Mouse (Mus musculus) limb, embryonic 15.5 days (tissue): ENCODE results near the gene Rai14. TPM values are rescaled to one million over a fixed set of nuclear protein-coding genes. Genes with fewer than 3 reads are reported as not detected.

Source experiments
- ATAC-seq: fragments of 200-750 bp; cut with Nextera tagmentation; 2 replicates; pipeline ENCODE4 v1.8.0; 2017; ENCODE audit warnings: low read depth, moderate TSS enrichment; ENCODE audit not compliant: insufficient number of reproducible peaks, low FRiP score, low TSS enrichment
- H3K27ac ChIP-seq: fragments of 300-500 bp; sonication (generic); 2 replicates; pipeline ENCODE4 v1.5.1; 2015; ENCODE audit warnings: moderate library complexity, mild to moderate bottlenecking, inconsistent platforms
- H3K27me3 ChIP-seq: fragments of 300-500 bp; sonication (generic); 2 replicates; pipeline ENCODE4 v1.6.1; 2015; ENCODE audit warnings: inconsistent platforms
- H3K36me3 ChIP-seq: fragments of 300-500 bp; sonication (generic); 2 replicates; pipeline ENCODE4 v1.6.1; 2015; ENCODE audit warnings: inconsistent platforms
- H3K4me1 ChIP-seq: fragments of 300-500 bp; sonication (generic); 2 replicates; pipeline ENCODE4 v1.6.1; 2015; ENCODE audit warnings: inconsistent platforms
- H3K4me2 ChIP-seq: fragments of 300-500 bp; sonication (generic); 2 replicates; pipeline ENCODE4 v1.6.1; 2015; ENCODE audit warnings: mild to moderate bottlenecking, inconsistent platforms
- H3K4me3 ChIP-seq: fragments of 300-500 bp; sonication (generic); 2 replicates; pipeline ENCODE4 v1.5.1; 2015; ENCODE audit warnings: mild to moderate bottlenecking, inconsistent platforms
- H3K9ac ChIP-seq: fragments of 300-500 bp; sonication (generic); 2 replicates; pipeline ENCODE4 v1.6.1; 2015; ENCODE audit warnings: inconsistent platforms
- H3K9me3 ChIP-seq: fragments of 300-500 bp; sonication (generic); 2 replicates; pipeline ENCODE4 v1.6.1; 2016; ENCODE audit warnings: inconsistent platforms
- WGBS: fragments of 180-500 bp; shearing (Covaris S2); methylation state at CpG from one replicate; pipeline ENCODE4 v1.1.7; 2015; 5-methylcytosine and 5-hydroxymethylcytosine counted together
- polyA plus RNA-seq: library from polyadenylated mRNA; unstranded; fragments of >200 nt; fragmentation: Nextera tagmentation; extraction: Ambion mirVana; gene quantifications from 2 replicates; pipeline ENCODE4 v1.2.1, GENCODE M21; 2015

The Rai14 gene
- polyA plus RNA-seq, 1 experiment from 2014 or later: 56.9 TPM

- Histone ChIP-seq H3K4me3 (no peak overlapping the region), H3K9ac (no peak overlapping the region), H3K4me1 (peaks cover 12% of the 10 kb centered on the region), H3K27ac (peak overlapping the region; percentile 72), H3K36me3 (no peaks in the 10 kb centered on the region), H3K4me2 (no peak overlapping the region), H3K9me3 (no peaks in the 10 kb centered on the region), H3K27me3 (no peaks in the 10 kb centered on the region)
- ATAC-seq: no peak
- WGBS: 16% methylated on average over 1 of the region's 1 CpGs
Measured at GRCm38 (mm10) chr15:10739279-10739678, 24.9 kb upstream of the Rai14 start.

GRCm38 (mm10) chr15:10738354-10739142 is 24.1 kb upstream of the Rai14 start:
- Histone ChIP-seq H3K4me1 (peaks cover 12% of the 10 kb centered on the region), H3K27ac (peak overlapping the region; percentile 72), H3K9ac (no peak overlapping the region), H3K27me3 (no peaks in the 10 kb centered on the region), H3K9me3 (no peaks in the 10 kb centered on the region), H3K4me2 (no peak overlapping the region), H3K36me3 (no peaks in the 10 kb centered on the region), H3K4me3 (no peak overlapping the region)
- 72% methylated on average over 6 of the region's 6 CpGs for WGBS
- ATAC-seq: no peak

- no peaks in the 10 kb centered on the region for H3K27me3 ChIP-seq
- peaks cover 12% of the 10 kb centered on the region for H3K4me1 ChIP-seq
- no peaks in the 10 kb centered on the region for H3K36me3 ChIP-seq
- no peak overlapping the region for H3K9ac ChIP-seq
- no peak overlapping the region for H3K4me2 ChIP-seq
- H3K9me3 ChIP-seq: no peaks in the 10 kb centered on the region
- H3K4me3 ChIP-seq: no peak overlapping the region
- H3K27ac ChIP-seq: 0 out of 2 replicates have a peak overlapping the region, but pooled peaks have one; percentile 9
- WGBS: 45% methylated on average over 4 of the region's 4 CpGs
- ATAC-seq: no peak
Measured at GRCm38 (mm10) chr15:10735948-10736347, 21.5 kb upstream of the Rai14 start.

GRCm38 (mm10) chr15:10735216-10735615 is 20.8 kb upstream of the Rai14 start:
- no peak overlapping the region for H3K4me3 ChIP-seq

GRCm38 (mm10) chr15:10731398-10731797 is 17.0 kb upstream of the Rai14 start:
- no peak for ATAC-seq
- Histone ChIP-seq H3K9me3 (no peaks in the 10 kb centered on the region), H3K4me2 (no peak overlapping the region), H3K36me3 (no peaks in the 10 kb centered on the region), H3K27ac (no peak overlapping the region), H3K9ac (no peak overlapping the region), H3K4me3 (no peak overlapping the region), H3K4me1 (peaks cover 3% of the 10 kb centered on the region; the same call in 1 of the 2 replicates), H3K27me3 (no peaks in the 10 kb centered on the region)
- WGBS: 75% methylated on average over 3 of the region's 3 CpGs

More at GRCm38 (mm10) chr15:10735216-10735615, 20.8 kb upstream of the Rai14 start:
- peaks cover 12% of the 10 kb centered on the region for H3K4me1 ChIP-seq
- WGBS: 80% methylated on average over 8 of the region's 8 CpGs
- ATAC-seq: no peak
- no peak overlapping the region for H3K4me2 ChIP-seq
- no peaks in the 10 kb centered on the region for H3K9me3 ChIP-seq
- no peaks in the 10 kb centered on the region for H3K36me3 ChIP-seq
- H3K9ac ChIP-seq: no peak overlapping the region
- H3K27ac ChIP-seq: 0 out of 2 replicates have a peak overlapping the region, but pooled peaks have one; percentile 57
- H3K27me3 ChIP-seq: no peaks in the 10 kb centered on the region

- peaks cover 17% of the 10 kb centered on the region for H3K4me1 ChIP-seq
- H3K36me3 ChIP-seq: no peaks in the 10 kb centered on the region
- no peak overlapping the region for H3K4me3 ChIP-seq
- ATAC-seq: no peak
- no peaks in the 10 kb centered on the region for H3K27me3 ChIP-seq
- 74% methylated on average over 3 of the region's 3 CpGs for WGBS
- no peak overlapping the region for H3K27ac ChIP-seq
- no peak overlapping the region for H3K4me2 ChIP-seq
- H3K9me3 ChIP-seq: no peaks in the 10 kb centered on the region
- H3K9ac ChIP-seq: no peak overlapping the region
Measured at GRCm38 (mm10) chr15:10726272-10726671, 11.8 kb upstream of the Rai14 start.

- Histone ChIP-seq H3K27ac (no peak overlapping the region), H3K9ac (no peak overlapping the region), H3K4me1 (peaks cover 21% of the 10 kb centered on the region), H3K4me2 (no peak overlapping the region), H3K27me3 (no peaks in the 10 kb centered on the region), H3K9me3 (no peaks in the 10 kb centered on the region), H3K36me3 (no peaks in the 10 kb centered on the region), H3K4me3 (no peak overlapping the region)
- 84% methylated on average over 3 of the region's 3 CpGs for whole genome bisulfite sequencing
- no peak for ATAC-seq
Measured at GRCm38 (mm10) chr15:10724857-10725256, 10.4 kb upstream of the Rai14 start.

- H3K9me3 ChIP-seq: no peaks in the 10 kb centered on the region
- no peak overlapping the region for H3K9ac ChIP-seq
- H3K27ac ChIP-seq: no peak overlapping the region
- H3K4me2 ChIP-seq: no peak overlapping the region
- peaks cover 21% of the 10 kb centered on the region for H3K4me1 ChIP-seq
- ATAC-seq: no peak
- no peaks in the 10 kb centered on the region for H3K27me3 ChIP-seq
- H3K4me3 ChIP-seq: no peak overlapping the region
- H3K36me3 ChIP-seq: no peaks in the 10 kb centered on the region
- 36% methylated on average over 1 of the region's 1 CpGs for WGBS
Measured at GRCm38 (mm10) chr15:10723507-10723906, 9.1 kb upstream of the Rai14 start.

- H3K27me3 ChIP-seq: no peaks in the 10 kb centered on the region
- no peak overlapping the region for H3K4me2 ChIP-seq
- peaks cover 21% of the 10 kb centered on the region for H3K4me1 ChIP-seq
- ATAC-seq: no peak
- no peak overlapping the region for H3K4me3 ChIP-seq
- no peak overlapping the region for H3K9ac ChIP-seq
- H3K9me3 ChIP-seq: no peaks in the 10 kb centered on the region
- WGBS: 32% methylated on average over 12 of the region's 12 CpGs
- H3K27ac ChIP-seq: no peak overlapping the region
- H3K36me3 ChIP-seq: no peaks in the 10 kb centered on the region
Measured at GRCm38 (mm10) chr15:10722629-10723339, 8.4 kb upstream of the Rai14 start.

GRCm38 (mm10) chr15:10721259-10721781 is 6.9 kb upstream of the Rai14 start:
- 84% methylated on average over 11 of the region's 11 CpGs for WGBS
- no peak for ATAC-seq
- peaks cover 21% of the 10 kb centered on the region for H3K4me1 ChIP-seq
- H3K36me3 ChIP-seq: no peaks in the 10 kb centered on the region
- H3K27me3 ChIP-seq: no peaks in the 10 kb centered on the region
- no peak overlapping the region for H3K9ac ChIP-seq
- H3K27ac ChIP-seq: peak overlapping the region; percentile 43; the same call in 1 of the 2 replicates
- H3K4me2 ChIP-seq: no peak overlapping the region
- no peak overlapping the region for H3K4me3 ChIP-seq
- no peaks in the 10 kb centered on the region; the same call in 1 of the 2 replicates for H3K9me3 ChIP-seq

- Histone ChIP-seq H3K4me1 (peaks cover 24% of the 10 kb centered on the region), H3K4me3 (no peak overlapping the region), H3K9me3 (no peaks in the 10 kb centered on the region; the same call in 1 of the 2 replicates), H3K27me3 (no peaks in the 10 kb centered on the region), H3K4me2 (no peak overlapping the region), H3K36me3 (no peaks in the 10 kb centered on the region), H3K27ac (peak overlapping the region; percentile 43; the same call in 1 of the 2 replicates), H3K9ac (no peak overlapping the region)
- no peak for ATAC-seq
- WGBS: 56% methylated on average over 8 of the region's 8 CpGs
Measured at GRCm38 (mm10) chr15:10720671-10721070, 6.2 kb upstream of the Rai14 start.

GRCm38 (mm10) chr15:10720188-10720587 is 5.8 kb upstream of the Rai14 start:
- Histone ChIP-seq H3K27ac (no peak overlapping the region), H3K4me3 (no peak overlapping the region), H3K4me1 (peaks cover 25% of the 10 kb centered on the region), H3K27me3 (no peaks in the 10 kb centered on the region), H3K4me2 (no peak overlapping the region), H3K36me3 (no peaks in the 10 kb centered on the region), H3K9me3 (no peaks in the 10 kb centered on the region; the same call in 1 of the 2 replicates), H3K9ac (no peak overlapping the region)
- no peak for ATAC-seq
- 82% methylated on average over 11 of the region's 11 CpGs for WGBS
